Mouse (Mus musculus) hindbrain, embryonic 14.5 days (tissue): ENCODE measurements at regions not wholly inside any gene's neighbourhood (a gene's known extent, or its start where the extent isn't known, plus 50 kb on each side); places are given as distances from the start of the nearest gene placed in this dataset.

Experiments
- ATAC-seq: fragments of 200-750 bp; cut with Nextera tagmentation; 2 replicates; pipeline ENCODE4 v1.8.0; 2017; ENCODE audit warnings: moderate number of reproducible peaks, mild to moderate bottlenecking, moderate TSS enrichment, moderate library complexity; ENCODE audit not compliant: low FRiP score
- DNase-seq: peaks from one replicate; pipeline ENCODE4 v3.0.0-alpha.2; 2015; ENCODE audit warnings: low spot score
- H3K27ac ChIP-seq: fragments of 300-500 bp; sonication (generic); 2 replicates; pipeline ENCODE4 v1.5.1; 2014; ENCODE audit warnings: mild to moderate bottlenecking, moderate library complexity
- H3K27me3 ChIP-seq: fragments of 300-500 bp; sonication (generic); 2 replicates; pipeline ENCODE4 v1.6.1; 2014; ENCODE audit warnings: mild to moderate bottlenecking, low read length, mixed read lengths; ENCODE audit not compliant: control insufficient read depth, insufficient read depth
- H3K36me3 ChIP-seq: fragments of 300-500 bp; sonication (generic); replicated peaks from 2 replicates; pipeline ENCODE4 v1.6.1; 2014; ENCODE audit not compliant: control insufficient read depth, insufficient read depth
- H3K4me1 ChIP-seq: fragments of 300-500 bp; sonication (generic); replicated peaks from 2 replicates; pipeline ENCODE4 v1.6.1; 2014; ENCODE audit warnings: antibody characterized with exemption, low read length, mixed read lengths; ENCODE audit not compliant: control insufficient read depth, insufficient read depth
- H3K4me2 ChIP-seq: fragments of 300-500 bp; sonication (generic); replicated peaks from 2 replicates; pipeline ENCODE4 v1.6.1; 2014; ENCODE audit warnings: mild to moderate bottlenecking, moderate library complexity
- H3K4me3 ChIP-seq: fragments of 300-500 bp; sonication (generic); replicated peaks from 2 replicates; pipeline ENCODE4 v1.5.1; 2014; ENCODE audit warnings: mild to moderate bottlenecking, low read length
- H3K9ac ChIP-seq: fragments of 300-500 bp; sonication (generic); 2 replicates; pipeline ENCODE4 v1.6.1; 2014
- H3K9me3 ChIP-seq: fragments of 300-500 bp; sonication (generic); 2 replicates; pipeline ENCODE4 v1.6.1; 2016; ENCODE audit warnings: low read length; ENCODE audit not compliant: control insufficient read depth
- WGBS: fragments of 180-500 bp; shearing (Covaris S2); extraction: QIAGEN DNeasy Blood & Tissue Kit; methylation state at CpG from one replicate; pipeline ENCODE4 v1.1.7; 2014; 5-methylcytosine and 5-hydroxymethylcytosine counted together

GRCm38 (mm10) chr3:120731287-120731686 is 440.2 kb downstream of the Rwdd3 start:
- ATAC-seq, result 0 out of 2 replicates have a peak, but pooled peaks have one; percentile 48
- H3K4me1 ChIP-seq, result peaks cover 6% of the 10 kb centered on the region
- H3K27me3 ChIP-seq, result no peaks in the 10 kb centered on the region
- peak; percentile 28 for DNase-seq
- no peak overlapping the region for H3K9ac ChIP-seq
- 59% methylated on average over 9 of the region's 9 CpGs for WGBS
- no peak overlapping the region for H3K4me3 ChIP-seq
- no peak overlapping the region for H3K4me2 ChIP-seq
- H3K27ac ChIP-seq, result 0 out of 2 replicates have a peak overlapping the region, but pooled peaks have one; percentile 3
- H3K36me3 ChIP-seq, result no peaks in the 10 kb centered on the region
- no peaks in the 10 kb centered on the region for H3K9me3 ChIP-seq

- WGBS, result 67% methylated on average over 4 of the region's 4 CpGs
- Histone ChIP-seq H3K27ac (0 out of 2 replicates have a peak overlapping the region, but pooled peaks have one; percentile 0), H3K4me2 (peak overlapping the region; percentile 17; the same call in 1 of the 2 replicates), H3K27me3 (no peaks in the 10 kb centered on the region), H3K9me3 (no peaks in the 10 kb centered on the region), H3K4me3 (no peak overlapping the region), H3K36me3 (no peaks in the 10 kb centered on the region), H3K4me1 (peaks cover 6% of the 10 kb centered on the region), H3K9ac (0 out of 2 replicates have a peak overlapping the region, but pooled peaks have one; percentile 11)
- DNase-seq (peak; percentile 32), ATAC-seq (no peak; the same call in 1 of the 2 replicates)
Measured at GRCm38 (mm10) chr3:120730225-120730624, 441.3 kb downstream of the Rwdd3 start.

- H3K27me3 ChIP-seq, result no peaks in the 10 kb centered on the region
- no peaks in the 10 kb centered on the region for H3K9me3 ChIP-seq
- ATAC-seq (peak; percentile 82), DNase-seq (peak; percentile 42)
- H3K4me1 ChIP-seq, result peaks cover 6% of the 10 kb centered on the region
- no peak overlapping the region for H3K4me3 ChIP-seq
- 0 out of 2 replicates have a peak overlapping the region, but pooled peaks have one; percentile 0 for H3K27ac ChIP-seq
- 16% methylated on average over 5 of the region's 5 CpGs for WGBS
- H3K4me2 ChIP-seq, result peak overlapping the region; percentile 17; the same call in 1 of the 2 replicates
- H3K36me3 ChIP-seq, result no peaks in the 10 kb centered on the region
- H3K9ac ChIP-seq, result 0 out of 2 replicates have a peak overlapping the region, but pooled peaks have one; percentile 11
Measured at GRCm38 (mm10) chr3:120729671-120730070, 441.8 kb downstream of the Rwdd3 start.

GRCm38 (mm10) chr3:120685227-120685626 is 486.3 kb downstream of the Rwdd3 start:
- no peak overlapping the region for H3K4me2 ChIP-seq
- H3K27me3 ChIP-seq, result no peaks in the 10 kb centered on the region
- ATAC-seq (no peak), DNase-seq (no peak)
- no peaks in the 10 kb centered on the region for H3K36me3 ChIP-seq
- H3K4me1 ChIP-seq, result peaks cover 6% of the 10 kb centered on the region; the same call in 1 of the 2 replicates
- H3K9ac ChIP-seq, result no peak overlapping the region
- WGBS, result 87% methylated on average over 4 of the region's 4 CpGs
- no peaks in the 10 kb centered on the region for H3K9me3 ChIP-seq
- no peak overlapping the region for H3K4me3 ChIP-seq
- H3K27ac ChIP-seq, result no peak overlapping the region

GRCm38 (mm10) chr3:120675906-120676305 is 495.6 kb downstream of the Rwdd3 start:
- Histone ChIP-seq H3K36me3 (no peaks in the 10 kb centered on the region), H3K27ac (no peak overlapping the region)
- ATAC-seq, result no peak

GRCm38 (mm10) chr3:120668654-120669053 is 502.8 kb downstream of the Rwdd3 start:
- WGBS, result 91% methylated on average over 3 of the region's 3 CpGs
- no peak for DNase-seq
- Histone ChIP-seq H3K27me3 (no peaks in the 10 kb centered on the region), H3K9me3 (no peaks in the 10 kb centered on the region), H3K4me3 (no peak overlapping the region), H3K4me2 (no peak overlapping the region), H3K9ac (no peak overlapping the region), H3K4me1 (no peaks in the 10 kb centered on the region), H3K36me3 (no peaks in the 10 kb centered on the region), H3K27ac (no peak overlapping the region)
- no peak for ATAC-seq

More at GRCm38 (mm10) chr3:120675906-120676305, 495.6 kb downstream of the Rwdd3 start:
- H3K9me3 ChIP-seq, result no peaks in the 10 kb centered on the region
- H3K27me3 ChIP-seq, result no peaks in the 10 kb centered on the region
- H3K4me3 ChIP-seq, result no peak overlapping the region
- H3K4me2 ChIP-seq, result no peak overlapping the region
- H3K4me1 ChIP-seq, result no peaks in the 10 kb centered on the region
- DNase-seq, result no peak
- 79% methylated on average over 2 of the region's 2 CpGs for WGBS
- H3K9ac ChIP-seq, result no peak overlapping the region

- no peak overlapping the region for H3K27ac ChIP-seq
- H3K4me2 ChIP-seq, result no peak overlapping the region
- 96% methylated on average over 4 of the region's 4 CpGs for WGBS
- no peak for ATAC-seq
- no peaks in the 10 kb centered on the region for H3K4me1 ChIP-seq
- no peak overlapping the region for H3K4me3 ChIP-seq
- no peaks in the 10 kb centered on the region for H3K36me3 ChIP-seq
- H3K27me3 ChIP-seq, result no peaks in the 10 kb centered on the region
- no peaks in the 10 kb centered on the region for H3K9me3 ChIP-seq
- H3K9ac ChIP-seq, result no peak overlapping the region
- no peak for DNase-seq
Measured at GRCm38 (mm10) chr3:120662521-120662920, 509.0 kb downstream of the Rwdd3 start.

GRCm38 (mm10) chr3:120660776-120661175 is 510.7 kb downstream of the Rwdd3 start:
- ATAC-seq (no peak), DNase-seq (no peak)
- Histone ChIP-seq H3K4me2 (no peak overlapping the region), H3K4me3 (no peak overlapping the region), H3K36me3 (no peaks in the 10 kb centered on the region), H3K27me3 (no peaks in the 10 kb centered on the region), H3K4me1 (no peaks in the 10 kb centered on the region), H3K9ac (no peak overlapping the region), H3K27ac (no peak overlapping the region), H3K9me3 (no peaks in the 10 kb centered on the region)
- 76% methylated on average over 4 of the region's 4 CpGs for WGBS

GRCm38 (mm10) chr3:120649047-120649868 is 522.2 kb downstream of the Rwdd3 start:
- ATAC-seq (no peak), DNase-seq (no peak)
- no peaks in the 10 kb centered on the region for H3K9me3 ChIP-seq
- H3K4me2 ChIP-seq, result no peak overlapping the region
- no peak overlapping the region for H3K27ac ChIP-seq
- no peaks in the 10 kb centered on the region for H3K36me3 ChIP-seq
- H3K4me3 ChIP-seq, result no peak overlapping the region
- 56% methylated on average over 12 of the region's 12 CpGs for WGBS
- H3K27me3 ChIP-seq, result no peaks in the 10 kb centered on the region
- H3K9ac ChIP-seq, result no peak overlapping the region
- no peaks in the 10 kb centered on the region for H3K4me1 ChIP-seq
